Mouse (Mus musculus): ENCODE results near the gene Glis3.

DNA sequence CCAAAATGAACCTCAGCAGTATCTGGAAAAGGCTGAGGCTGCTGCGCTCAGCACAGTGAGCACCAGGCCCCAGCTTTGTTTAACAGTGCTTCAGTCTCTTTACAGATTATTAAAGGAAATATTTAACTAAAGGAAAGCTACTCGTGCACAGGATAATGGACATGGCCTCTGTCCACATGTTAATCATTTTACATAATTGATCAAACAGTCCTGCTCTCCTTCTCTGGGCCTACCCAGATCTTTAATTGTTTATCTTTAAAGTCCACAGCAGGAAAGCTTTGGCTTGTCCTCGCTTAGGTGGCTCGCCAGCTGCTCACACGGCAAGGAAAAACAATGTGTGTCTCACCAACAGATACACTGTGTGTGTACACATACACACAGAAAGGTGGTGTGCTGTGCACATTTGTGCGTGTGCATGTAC, 159.1 kb downstream of the Glis3 start:
- TF ChIP-seq CTCF (IDR thresholded peaks at IDR 0.05), result no peak
- TF ChIP-seq EP300 (IDR thresholded peaks at IDR 0.05), result no peak
